Mouse (Mus musculus) spleen, postnatal 10 days (tissue): Measurements from ENCODE around the gene Cdk2.
A peak's percentile ranks its signal among the peaks of the same experiment; 100 is the strongest.

Experiments used
- DNase-seq, 2 experiments: peaks; one replicate each; pipeline ENCODE4 v3.0.0; 2021 to 2022; ENCODE audit warnings: low spot score in 2 of 2

The Cdk2 gene

DNA sequence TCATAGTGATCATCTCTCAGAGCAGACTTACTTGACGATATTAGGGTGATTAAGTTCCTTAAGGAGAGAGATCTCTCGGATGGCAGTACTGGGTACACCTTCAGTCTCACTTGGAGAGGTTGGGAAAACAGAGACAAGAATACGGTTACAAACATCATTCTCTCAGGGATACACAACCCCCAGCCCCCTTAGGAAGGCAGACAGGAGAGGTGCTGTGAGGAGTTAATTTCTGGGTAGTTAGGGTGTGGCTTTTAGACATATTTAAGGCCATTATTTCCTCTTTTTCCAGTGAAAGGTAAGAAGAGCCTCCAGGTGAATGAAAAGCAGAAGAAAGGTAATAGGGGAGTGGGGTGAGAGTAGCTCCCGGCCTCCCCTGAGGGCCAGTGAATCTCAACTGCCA, 936 bp downstream of the Cdk2 start, which contains the start of gene Pmel:
Gene Pmel (plus strand): TSS at position 301 of the 400 bp plus-strand sequence.
- DNase-seq, result peak in 1 of 2 experiments; percentile 32

GRCm38 (mm10) chr10:128702328-128703007, 2.4 kb downstream of the Cdk2 start:
- no peak for DNase-seq

DNA sequence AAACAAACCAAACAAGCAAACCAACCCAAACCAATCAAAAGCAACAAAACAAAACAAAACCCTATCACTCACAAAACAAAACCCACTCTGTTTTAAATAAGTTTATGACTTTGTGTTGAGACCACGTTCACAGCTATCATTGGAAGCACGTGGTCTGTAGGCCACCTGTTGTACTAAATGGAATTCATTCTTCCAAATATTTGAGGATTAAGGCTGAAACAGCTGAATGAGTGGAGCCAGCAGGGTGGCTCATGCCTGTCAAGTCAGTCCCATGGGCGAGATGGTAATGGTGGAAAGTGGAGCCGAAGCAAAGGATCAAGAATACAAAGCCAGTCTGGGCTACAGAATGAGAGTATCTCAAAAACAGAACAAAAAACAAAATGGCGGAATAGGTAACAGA, 4.1 kb downstream of the Cdk2 start:
- no peak for DNase-seq

GRCm38 (mm10) chr10:128699611-128700010, 5.2 kb downstream of the Cdk2 start:
- DNase-seq, result no peak

DNA sequence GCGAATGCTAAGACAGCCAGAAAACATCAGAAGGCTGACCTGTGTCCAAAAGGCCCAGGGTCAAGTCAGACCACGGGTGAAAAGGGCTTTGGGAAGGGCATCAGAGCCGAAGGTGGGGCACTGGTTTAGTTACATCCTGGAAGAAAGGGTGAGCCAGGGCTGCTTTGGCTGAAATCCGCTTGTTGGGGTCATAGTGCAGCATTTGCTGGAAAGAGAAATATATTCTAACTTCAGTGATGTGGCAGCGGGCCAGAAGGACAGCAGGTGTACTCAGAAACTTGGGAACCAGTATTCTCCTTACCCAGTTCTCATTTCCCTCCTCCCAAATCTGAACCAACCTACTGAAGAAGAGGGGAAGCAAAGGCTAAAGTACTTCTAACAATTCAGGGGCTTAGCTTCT, 5.8 kb downstream of the Cdk2 start:
- no peak for DNase-seq

DNA sequence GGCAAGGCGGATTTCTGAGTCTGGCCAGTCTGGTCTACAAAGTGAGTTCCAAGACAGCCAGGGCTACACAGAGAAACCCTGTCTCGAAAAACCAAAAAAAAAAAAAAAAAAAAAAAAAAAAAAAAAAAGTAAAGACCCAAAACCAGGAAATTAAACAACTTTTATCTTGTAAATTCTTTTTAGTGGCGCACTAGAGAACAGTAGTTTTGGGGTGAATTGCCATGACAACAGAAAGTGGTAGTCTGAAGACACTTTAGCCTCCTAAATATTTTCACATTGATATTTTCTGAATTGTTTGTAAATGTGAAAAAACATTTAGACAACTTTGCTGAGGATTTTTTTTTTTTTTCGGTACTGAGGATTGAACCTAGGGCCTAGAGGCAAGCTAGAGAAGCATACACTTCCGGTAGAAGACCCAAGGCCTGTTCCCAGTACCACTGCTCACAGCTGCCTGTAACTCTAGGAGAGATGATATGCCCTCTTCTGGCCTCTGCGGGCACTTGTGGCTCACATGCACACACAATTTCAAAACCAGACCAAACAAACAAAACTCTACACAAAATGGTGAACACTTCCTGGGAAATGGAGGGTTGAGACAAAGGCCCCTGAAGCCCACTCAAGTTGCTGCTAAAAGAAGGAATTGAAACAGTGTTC, 7.6 kb downstream of the Cdk2 start:
- DNase-seq, result no peak

GRCm38 (mm10) chr10:128695992-128696807, 8.6 kb downstream of the Cdk2 start, which contains the start of gene Rab5b:
Gene Rab5b, minus strand, starts transcription at chr10:128696264.
- peak; percentile 96 to 97 for DNase-seq

GRCm38 (mm10) chr10:128695411-128695991, 9.3 kb downstream of the Cdk2 start:
- no peak for DNase-seq

GRCm38 (mm10) chr10:128674469-128675008, 30.3 kb downstream of the Cdk2 start:
- peak in 1 of 2 experiments; percentile 41 for DNase-seq

DNA sequence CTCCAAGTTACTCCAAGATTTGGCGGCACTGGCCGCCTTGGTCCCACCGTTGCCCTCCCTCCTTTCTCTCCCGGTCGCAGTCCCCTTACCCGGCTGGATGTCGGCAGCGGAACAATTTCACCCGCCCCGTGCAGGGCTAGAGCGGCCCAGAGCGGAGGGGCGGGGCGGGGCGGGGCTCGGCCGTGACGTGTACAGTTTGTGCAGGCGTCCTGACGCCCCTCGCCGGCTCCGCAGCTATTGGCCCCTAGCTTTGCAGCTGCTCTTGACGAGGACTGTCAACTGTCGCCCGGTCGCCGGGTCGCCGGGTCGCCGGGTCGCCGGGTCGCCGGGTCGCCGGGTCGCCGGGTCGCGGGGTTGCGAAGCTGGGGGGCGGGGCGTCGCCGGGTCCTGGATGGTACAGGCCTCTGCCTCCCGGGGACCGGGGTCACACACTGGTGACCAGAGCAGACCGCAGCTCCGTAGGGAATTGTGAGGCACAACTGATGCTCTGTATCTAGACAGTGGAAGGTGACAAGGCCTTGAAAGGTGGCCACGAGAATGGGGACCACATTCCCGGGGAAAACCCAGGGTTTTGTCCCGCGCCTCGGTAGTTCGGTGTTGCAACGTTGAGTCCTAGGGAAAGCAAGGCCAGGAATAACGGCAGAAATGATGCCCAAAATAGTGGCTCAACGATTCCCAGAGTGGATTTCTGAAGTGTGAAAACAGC, 30.9 kb downstream of the Cdk2 start, which contains the start of gene Suox:
Gene Suox (minus strand): TSS at position 311 of the 706 bp plus-strand sequence.
- peak; percentile 82 to 85 for DNase-seq

DNA sequence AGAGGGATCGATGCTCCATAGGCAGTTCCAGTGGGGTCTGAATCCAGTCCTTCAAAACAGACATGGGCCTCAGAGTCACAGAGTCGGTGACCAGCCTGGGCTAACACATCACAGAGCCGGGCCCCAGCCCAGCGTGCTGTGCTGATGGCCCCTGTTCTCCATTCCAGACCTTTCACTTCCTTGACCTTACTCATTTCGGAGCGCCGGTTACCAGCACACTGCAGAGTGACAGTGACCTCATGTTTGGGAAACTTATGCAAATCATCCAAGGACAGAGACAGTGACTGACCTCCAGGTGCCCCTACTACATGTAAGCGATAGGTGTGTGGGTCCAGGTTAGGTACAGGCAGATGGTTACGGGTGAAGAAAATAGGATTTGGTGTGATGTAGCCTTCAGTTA, 33.7 kb downstream of the Cdk2 start:
- no peak for DNase-seq

- peak; percentile 64 to 76 for DNase-seq
Measured at GRCm38 (mm10) chr10:128668790-128669672, 35.8 kb downstream of the Cdk2 start.

- no peak for DNase-seq
Measured at GRCm38 (mm10) chr10:128665806-128666205, 39.0 kb downstream of the Cdk2 start.

GRCm38 (mm10) chr10:128665307-128665706, 39.5 kb downstream of the Cdk2 start:
- no peak for DNase-seq

DNA sequence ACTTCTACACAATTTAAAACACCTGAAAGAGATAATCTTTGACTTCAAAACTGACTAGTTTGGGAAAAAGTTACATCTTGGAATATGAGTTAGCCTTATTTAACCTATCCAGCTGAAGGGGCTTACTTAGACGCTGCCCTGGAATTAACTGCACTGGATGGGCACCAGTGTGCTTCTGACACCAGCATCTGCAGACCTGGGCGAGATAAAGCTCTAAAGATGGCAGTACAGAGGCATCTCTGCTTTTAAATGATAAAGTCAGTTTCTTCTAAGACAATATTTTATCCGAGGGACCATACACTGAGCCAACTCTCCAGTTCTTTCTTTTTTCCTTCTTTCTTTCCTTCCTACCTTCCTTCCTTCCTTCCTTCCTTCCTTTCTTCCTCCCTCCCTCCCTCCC, 40.0 kb downstream of the Cdk2 start:
- DNase-seq, result peak in 1 of 2 experiments; percentile 30

DNA sequence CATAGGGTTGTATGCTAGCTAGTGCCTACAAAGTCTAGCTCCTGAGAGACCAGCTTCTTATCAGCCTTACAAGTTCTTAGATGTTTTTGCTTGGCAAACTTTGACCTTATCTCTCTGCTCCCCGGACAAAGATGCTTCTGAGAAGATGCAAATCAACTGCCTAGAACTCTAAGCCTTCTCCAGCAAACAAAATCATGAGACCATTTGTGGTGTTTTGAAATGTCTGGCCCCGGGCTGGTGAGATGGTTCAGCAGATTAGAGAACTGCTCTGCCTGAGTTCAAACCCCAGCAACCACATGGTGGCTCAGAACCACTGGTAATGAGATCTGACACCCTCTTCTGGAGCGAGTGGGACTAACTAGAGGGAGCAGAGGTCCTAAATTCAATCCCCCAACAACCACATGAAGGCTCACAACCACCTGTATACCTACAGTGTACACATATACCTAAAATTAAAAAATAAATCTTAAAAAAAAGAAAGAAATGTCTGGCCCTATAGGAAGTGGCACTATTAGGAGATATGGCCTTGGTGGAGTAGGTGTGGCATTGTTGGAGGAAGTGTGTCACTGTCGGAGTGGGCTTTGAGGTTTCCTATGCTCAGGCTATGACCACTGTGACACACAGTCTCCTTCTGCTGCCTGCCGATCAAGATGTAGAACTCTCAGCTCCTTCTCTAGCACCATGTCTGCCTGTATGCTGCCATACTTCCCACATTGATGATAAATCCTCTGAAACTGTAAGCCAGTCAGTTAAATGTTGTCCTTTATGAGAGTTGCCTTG, 41.2 kb downstream of the Cdk2 start:
- no peak for DNase-seq

DNA sequence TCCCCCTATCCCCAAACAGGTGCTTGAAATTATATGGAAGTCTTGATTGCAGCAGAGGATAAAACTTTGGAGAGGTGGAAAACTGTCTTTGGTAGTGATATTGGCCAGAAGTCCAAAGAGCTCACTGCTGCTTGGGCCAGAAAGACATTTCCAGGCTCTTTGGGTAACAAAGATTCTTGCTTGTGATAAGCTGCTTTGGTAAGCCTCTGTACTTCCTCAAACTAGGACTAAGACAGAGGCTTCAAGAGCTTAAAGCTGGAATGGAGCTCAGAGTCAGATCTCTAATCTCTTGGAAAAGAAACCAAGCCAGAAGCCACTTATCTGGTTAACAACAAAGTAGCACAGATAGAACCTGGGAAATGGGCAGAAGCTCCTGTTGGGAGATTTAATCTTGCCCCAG, 42.4 kb downstream of the Cdk2 start:
- DNase-seq, result no peak

DNA sequence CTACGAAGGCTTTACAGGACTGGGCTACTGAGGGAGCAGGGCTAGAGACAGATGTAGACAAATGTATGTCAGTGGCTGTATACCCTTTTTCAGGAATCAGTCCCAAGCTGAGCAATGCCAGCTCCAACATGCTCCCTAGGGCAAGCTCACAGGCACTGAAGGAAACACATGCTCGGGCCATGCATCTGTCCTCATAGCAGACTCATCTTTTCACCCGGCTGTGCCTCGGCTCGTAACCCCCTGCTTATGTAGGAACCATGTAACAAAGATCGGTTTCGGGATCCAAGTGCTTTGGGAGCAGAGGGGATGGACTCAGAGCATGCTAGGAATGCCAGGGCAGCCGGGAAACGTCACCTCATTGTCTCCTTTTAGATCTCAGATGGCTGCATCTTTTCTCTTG, 45.3 kb downstream of the Cdk2 start:
- DNase-seq, result no peak

DNA sequence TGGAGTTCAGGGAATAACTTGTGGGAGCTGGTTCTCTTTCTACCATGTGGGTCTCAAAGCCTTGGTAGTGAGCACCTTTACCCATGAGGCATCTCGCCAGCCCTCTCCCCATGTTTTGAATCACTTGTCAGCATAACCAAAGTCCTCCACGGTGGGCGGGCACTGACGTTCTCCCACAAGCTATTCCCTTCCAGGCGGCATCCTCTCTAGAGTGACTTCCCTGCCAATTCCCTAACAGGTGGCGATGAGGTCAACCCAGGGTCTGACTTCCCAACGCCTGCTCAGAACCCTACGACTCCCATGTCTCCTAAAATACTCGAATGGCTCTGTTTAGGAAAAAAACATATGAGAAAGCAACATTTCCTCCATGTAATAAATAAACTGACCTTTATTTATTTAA, 47.0 kb downstream of the Cdk2 start:
- no peak for DNase-seq
